Mouse (Mus musculus): ENCODE results near the gene Ralgapa2. TPM values are rescaled to one million over a fixed set of nuclear protein-coding genes. Genes with fewer than 3 reads are reported as not detected.
A peak's percentile ranks its signal among the peaks of the same experiment; 100 is the strongest.

Gene Ralgapa2
- total and polyA plus RNA-seq, 2 experiments from 2014 or later = 6.8 to 32.9 TPM

- H3K4me3 ChIP-seq (ENCODE audit: low read depth, low read length) = no peak overlapping the region
- H3K4me2 ChIP-seq (ENCODE audit: low read depth) = no peak overlapping the region
- DNase-seq = peak; percentile 40
- H3K4me1 ChIP-seq (ENCODE audit: insufficient read depth) = peaks cover 26% of the 10 kb centered on the region
- no peaks in the 10 kb centered on the region for H3K9me3 ChIP-seq (ENCODE audit: low read length)
- H3K9ac ChIP-seq = no peak overlapping the region
- no peak overlapping the region for H3K27ac ChIP-seq (ENCODE audit: low read depth, low read length)
- ATAC-seq = no peak
- no peaks in the 10 kb centered on the region for H3K36me3 ChIP-seq (ENCODE audit: insufficient read depth)
- WGBS = 8% methylated on average over 3 of the region's 3 CpGs
- no peak for TF ChIP-seq CTCF (IDR thresholded peaks at IDR 0.05; ENCODE audit: low read depth)
- no peaks in the 10 kb centered on the region for H3K27me3 ChIP-seq (ENCODE audit: insufficient read depth, low read length)
Measured at GRCm38 (mm10) chr2:146257037-146257436, 255.1 kb downstream of the Ralgapa2 start.

GRCm38 (mm10) chr2:146256321-146256875 is 255.7 kb downstream of the Ralgapa2 start:
- Histone ChIP-seq H3K4me2 (ENCODE audit: low read depth) (no peak overlapping the region), H3K4me3 (ENCODE audit: low read depth, low read length) (no peak overlapping the region), H3K4me1 (ENCODE audit: insufficient read depth) (peaks cover 26% of the 10 kb centered on the region), H3K27me3 (ENCODE audit: insufficient read depth, low read length) (no peaks in the 10 kb centered on the region), H3K36me3 (ENCODE audit: insufficient read depth) (no peaks in the 10 kb centered on the region), H3K27ac (ENCODE audit: low read depth, low read length) (no peak overlapping the region), H3K9me3 (ENCODE audit: low read length) (no peaks in the 10 kb centered on the region), H3K9ac (no peak overlapping the region)
- peak; percentile 51 for DNase-seq
- peak; percentile 12; the same call in 1 of the 2 replicates for ATAC-seq
- TF ChIP-seq CTCF (IDR thresholded peaks at IDR 0.05; ENCODE audit: low read depth) = peak; percentile 63
- 32% methylated on average over 3 of the region's 3 CpGs for WGBS

- no peak for DNase-seq
- Histone ChIP-seq H3K9ac (no peak overlapping the region), H3K4me3 (ENCODE audit: low read depth, low read length) (no peak overlapping the region), H3K9me3 (ENCODE audit: low read length) (no peaks in the 10 kb centered on the region), H3K27me3 (ENCODE audit: insufficient read depth, low read length) (no peaks in the 10 kb centered on the region), H3K4me2 (ENCODE audit: low read depth) (no peak overlapping the region), H3K27ac (ENCODE audit: low read depth, low read length) (no peak overlapping the region), H3K36me3 (ENCODE audit: insufficient read depth) (no peaks in the 10 kb centered on the region), H3K4me1 (ENCODE audit: insufficient read depth) (peaks cover 21% of the 10 kb centered on the region)
- no peak for TF ChIP-seq CTCF (IDR thresholded peaks at IDR 0.05; ENCODE audit: low read depth)
- no peak for ATAC-seq
Measured at GRCm38 (mm10) chr2:146255636-146256035, 256.5 kb downstream of the Ralgapa2 start.

GRCm38 (mm10) chr2:146254387-146254786 is 257.8 kb downstream of the Ralgapa2 start:
- ATAC-seq (no peak), DNase-seq (no peak)
- H3K4me3 ChIP-seq (ENCODE audit: low read depth, low read length) = no peak overlapping the region
- H3K27me3 ChIP-seq (ENCODE audit: insufficient read depth, low read length) = no peaks in the 10 kb centered on the region
- WGBS = 90% methylated on average over 1 of the region's 1 CpGs
- peaks cover 14% of the 10 kb centered on the region; the same call in 1 of the 2 replicates for H3K4me1 ChIP-seq (ENCODE audit: insufficient read depth)
- no peak overlapping the region for H3K27ac ChIP-seq (ENCODE audit: low read depth, low read length)
- H3K36me3 ChIP-seq (ENCODE audit: insufficient read depth) = no peaks in the 10 kb centered on the region
- H3K9ac ChIP-seq = no peak overlapping the region
- no peak overlapping the region for H3K4me2 ChIP-seq (ENCODE audit: low read depth)
- TF ChIP-seq CTCF (IDR thresholded peaks at IDR 0.05; ENCODE audit: low read depth) = no peak
- H3K9me3 ChIP-seq (ENCODE audit: low read length) = no peaks in the 10 kb centered on the region

DNA sequence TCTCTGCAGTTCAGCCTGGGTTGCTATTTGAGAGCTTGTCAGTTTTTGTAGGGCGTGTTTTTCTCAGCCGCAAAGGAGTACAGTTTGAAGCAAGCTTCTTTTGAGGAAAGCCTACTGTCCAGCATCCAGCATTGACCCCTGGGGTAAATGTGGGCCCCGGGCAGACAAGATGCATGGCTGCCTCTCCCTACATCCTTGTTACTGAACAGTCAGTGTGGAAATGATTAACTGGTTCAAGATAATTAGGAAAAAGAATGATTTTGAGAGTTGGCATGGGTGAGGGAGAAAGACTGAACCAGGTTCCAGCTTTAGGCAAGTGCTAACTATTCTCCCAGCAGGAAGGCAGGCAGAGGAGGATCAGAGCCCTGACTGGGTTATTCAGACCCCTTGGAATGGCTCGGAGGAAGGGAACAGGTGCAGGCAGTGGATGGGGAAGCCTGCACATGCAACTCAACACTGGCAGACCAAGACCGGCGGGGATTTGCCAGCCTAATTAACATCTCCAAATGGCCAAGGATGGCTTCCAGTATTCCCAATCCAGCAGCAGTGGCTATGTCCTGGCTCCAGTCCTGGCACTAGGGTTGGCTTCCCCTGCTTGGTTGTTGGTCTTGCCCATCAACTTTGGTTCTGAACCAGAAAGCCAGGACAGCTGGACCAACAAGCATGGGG is 261.8 kb downstream of the Ralgapa2 start:
- DNase-seq = peak; percentile 49
- no peak overlapping the region for H3K27ac ChIP-seq (ENCODE audit: low read depth, low read length)
- no peaks in the 10 kb centered on the region for H3K4me1 ChIP-seq (ENCODE audit: insufficient read depth)
- 0 out of 2 replicates have a peak, but pooled peaks cover 6% of the 10 kb centered on the region for H3K36me3 ChIP-seq (ENCODE audit: insufficient read depth)
- H3K4me2 ChIP-seq (ENCODE audit: low read depth) = no peak overlapping the region
- no peak for TF ChIP-seq CTCF (IDR thresholded peaks at IDR 0.05; ENCODE audit: low read depth)
- no peaks in the 10 kb centered on the region for H3K27me3 ChIP-seq (ENCODE audit: insufficient read depth, low read length)
- 48% methylated on average over 6 of the region's 6 CpGs for WGBS
- ATAC-seq = peak; percentile 69; the same call in 1 of the 2 replicates
- no peak overlapping the region for H3K9ac ChIP-seq
- H3K9me3 ChIP-seq (ENCODE audit: low read length) = no peaks in the 10 kb centered on the region
- H3K4me3 ChIP-seq (ENCODE audit: low read depth, low read length) = no peak overlapping the region

- no peak overlapping the region for H3K4me3 ChIP-seq (ENCODE audit: low read depth, low read length)
- no peaks in the 10 kb centered on the region for H3K27me3 ChIP-seq (ENCODE audit: insufficient read depth, low read length)
- 68% methylated on average over 7 of the region's 7 CpGs for WGBS
- no peaks in the 10 kb centered on the region for H3K9me3 ChIP-seq (ENCODE audit: low read length)
- H3K4me2 ChIP-seq (ENCODE audit: low read depth) = no peak overlapping the region
- no peak for TF ChIP-seq CTCF (IDR thresholded peaks at IDR 0.05; ENCODE audit: low read depth)
- no peak overlapping the region for H3K27ac ChIP-seq (ENCODE audit: low read depth, low read length)
- H3K36me3 ChIP-seq (ENCODE audit: insufficient read depth) = peaks cover 13% of the 10 kb centered on the region; the same call in 1 of the 2 replicates
- no peak overlapping the region for H3K9ac ChIP-seq
- ATAC-seq (no peak), DNase-seq (no peak)
- H3K4me1 ChIP-seq (ENCODE audit: insufficient read depth) = no peaks in the 10 kb centered on the region
Measured at GRCm38 (mm10) chr2:146249033-146249432, 263.1 kb downstream of the Ralgapa2 start.

- H3K4me3 ChIP-seq (ENCODE audit: low read depth, low read length) = no peak overlapping the region
- ATAC-seq (no peak), DNase-seq (no peak)
- WGBS = 69% methylated on average over 6 of the region's 6 CpGs
- TF ChIP-seq CTCF (IDR thresholded peaks at IDR 0.05; ENCODE audit: low read depth) = no peak
- no peaks in the 10 kb centered on the region for H3K4me1 ChIP-seq (ENCODE audit: insufficient read depth)
- H3K27me3 ChIP-seq (ENCODE audit: insufficient read depth, low read length) = no peaks in the 10 kb centered on the region
- no peak overlapping the region for H3K27ac ChIP-seq (ENCODE audit: low read depth, low read length)
- H3K4me2 ChIP-seq (ENCODE audit: low read depth) = no peak overlapping the region
- peaks cover 17% of the 10 kb centered on the region; the same call in 1 of the 2 replicates for H3K36me3 ChIP-seq (ENCODE audit: insufficient read depth)
- H3K9me3 ChIP-seq (ENCODE audit: low read length) = no peaks in the 10 kb centered on the region
- H3K9ac ChIP-seq = no peak overlapping the region
Measured at GRCm38 (mm10) chr2:146247576-146247975, 264.6 kb downstream of the Ralgapa2 start.

All from forebrain, postnatal 0 days (tissue).